Mouse (Mus musculus) embryonic fibroblast, embryonic 13.5 days (primary cell): ENCODE results near the gene Slc16a10. TPM values are rescaled to one million over a fixed set of nuclear protein-coding genes. Genes with fewer than 3 reads are reported as not detected.

ENCODE experiments used
- H3K27ac ChIP-seq: 2 replicates; pipeline ENCODE4 v1.5.1; 2012; ENCODE audit warnings: low read length, control low read depth, inconsistent platforms; ENCODE audit not compliant: insufficient read depth
- H3K4me1 ChIP-seq: 2 replicates; pipeline ENCODE4 v1.6.1; 2011; ENCODE audit warnings: low read length; ENCODE audit not compliant: control insufficient read depth, insufficient read depth
- H3K4me3 ChIP-seq: 2 replicates; pipeline ENCODE4 v1.5.1; 2011; ENCODE audit warnings: mild to moderate bottlenecking, control low read depth, low read length; ENCODE audit not compliant: insufficient read depth
- CTCF ChIP-seq: IDR thresholded peaks from 2 replicates; pipeline ENCODE4 v1.5.1; 2011; ENCODE audit warnings: mild to moderate bottlenecking, control low read depth, low read length, moderate library complexity, borderline replicate concordance; ENCODE audit not compliant: insufficient read depth
- POLR2A ChIP-seq: IDR thresholded peaks from 2 replicates; pipeline ENCODE4 v1.6.1; 2011; ENCODE audit warnings: low read depth, mild to moderate bottlenecking, control low read depth, low read length, moderate library complexity
- polyA plus RNA-seq: library from polyadenylated mRNA; stranded (reverse); fragments of >200 nt; gene quantifications from 2 replicates; pipeline ENCODE4 v1.2.4, GENCODE M21; 2011; ENCODE audit warnings: low read depth; ENCODE audit not compliant: missing spikeins, insufficient read length

Slc16a10 gene
- polyA plus RNA-seq, 1 experiment, result 1.8 TPM

GRCm38 (mm10) chr10:40119466-40119865 lies 22.6 kb downstream of the Slc16a10 start:
- Histone ChIP-seq H3K27ac (no peak overlapping the region), H3K4me3 (no peak overlapping the region), H3K4me1 (no peaks in the 10 kb centered on the region)
- TF ChIP-seq POLR2A (no peak), CTCF (no peak)

- Histone ChIP-seq H3K4me3 (no peak overlapping the region), H3K27ac (no peak overlapping the region), H3K4me1 (no peaks in the 10 kb centered on the region)
- TF ChIP-seq POLR2A (no peak), CTCF (no peak)
Measured at GRCm38 (mm10) chr10:40118743-40119387, 23.2 kb downstream of the Slc16a10 start.

GRCm38 (mm10) chr10:40113517-40114085 lies 28.5 kb downstream of the Slc16a10 start:
- TF ChIP-seq POLR2A, result no peak
- TF ChIP-seq CTCF, result no peak

GRCm38 (mm10) chr10:40112256-40112655 lies 29.8 kb downstream of the Slc16a10 start:
- Histone ChIP-seq H3K27ac (no peak overlapping the region), H3K4me1 (no peaks in the 10 kb centered on the region), H3K4me3 (no peak overlapping the region)
- TF ChIP-seq CTCF (no peak), POLR2A (no peak)

More at GRCm38 (mm10) chr10:40113517-40114085, 28.5 kb downstream of the Slc16a10 start:
- Histone ChIP-seq H3K4me1 (no peaks in the 10 kb centered on the region), H3K27ac (no peak overlapping the region), H3K4me3 (no peak overlapping the region)

- H3K27ac ChIP-seq, result no peak overlapping the region
- no peaks in the 10 kb centered on the region for H3K4me1 ChIP-seq
- H3K4me3 ChIP-seq, result no peak overlapping the region
- no peak for TF ChIP-seq POLR2A
- no peak for TF ChIP-seq CTCF
Measured at GRCm38 (mm10) chr10:40109520-40109919, 32.5 kb downstream of the Slc16a10 start.

- H3K27ac ChIP-seq, result no peak overlapping the region
- H3K4me1 ChIP-seq, result no peaks in the 10 kb centered on the region
- TF ChIP-seq CTCF (no peak), POLR2A (no peak)
- no peak overlapping the region for H3K4me3 ChIP-seq
Measured at GRCm38 (mm10) chr10:40108992-40109391, 33.1 kb downstream of the Slc16a10 start.

- no peak for TF ChIP-seq CTCF
- Histone ChIP-seq H3K4me3 (no peak overlapping the region), H3K4me1 (no peaks in the 10 kb centered on the region), H3K27ac (no peak overlapping the region)
Measured at GRCm38 (mm10) chr10:40107995-40108394, 34.1 kb downstream of the Slc16a10 start.

- TF ChIP-seq CTCF (no peak), POLR2A (no peak)
- Histone ChIP-seq H3K27ac (no peak overlapping the region), H3K4me3 (no peak overlapping the region), H3K4me1 (peaks cover 2% of the 10 kb centered on the region; the same call in 1 of the 2 replicates)
Measured at GRCm38 (mm10) chr10:40105174-40105573, 36.9 kb downstream of the Slc16a10 start.

GRCm38 (mm10) chr10:40103790-40104189 lies 38.3 kb downstream of the Slc16a10 start:
- Histone ChIP-seq H3K4me1 (peaks cover 2% of the 10 kb centered on the region; the same call in 1 of the 2 replicates), H3K27ac (no peak overlapping the region), H3K4me3 (no peak overlapping the region)
- TF ChIP-seq CTCF (no peak), POLR2A (no peak)

- TF ChIP-seq POLR2A (no peak), CTCF (no peak)
- Histone ChIP-seq H3K4me1 (peaks cover 2% of the 10 kb centered on the region; the same call in 1 of the 2 replicates), H3K4me3 (no peak overlapping the region), H3K27ac (no peak overlapping the region)
Measured at GRCm38 (mm10) chr10:40102986-40103385, 39.1 kb downstream of the Slc16a10 start.
